Mouse (Mus musculus) forebrain, embryonic 13.5 days (tissue): ENCODE measurements at regions not wholly inside any gene's neighbourhood (a gene's known extent, or its start where the extent isn't known, plus 50 kb on each side); places are given as distances from the start of the nearest gene placed in this dataset.

ENCODE experiments used
- ATAC-seq: fragments of 200-750 bp; cut with Nextera tagmentation; 2 replicates; pipeline ENCODE4 v1.8.0; 2017
- H3K27ac ChIP-seq: fragments of 300-500 bp; sonication (generic); 2 replicates; pipeline ENCODE4 v1.5.1; 2015; ENCODE audit warnings: inconsistent platforms, mild to moderate bottlenecking, moderate library complexity
- H3K27me3 ChIP-seq: fragments of 300-500 bp; sonication (generic); 2 replicates; pipeline ENCODE4 v1.6.1; 2015; ENCODE audit warnings: mild to moderate bottlenecking, inconsistent platforms
- H3K36me3 ChIP-seq: fragments of 300-500 bp; sonication (generic); 2 replicates; pipeline ENCODE4 v1.6.1; 2015; ENCODE audit warnings: mild to moderate bottlenecking, inconsistent platforms; ENCODE audit not compliant: poor library complexity, severe bottlenecking
- H3K4me1 ChIP-seq: fragments of 300-500 bp; sonication (generic); 2 replicates; pipeline ENCODE4 v1.6.1; 2015; ENCODE audit warnings: inconsistent platforms
- H3K4me2 ChIP-seq: fragments of 300-500 bp; sonication (generic); 2 replicates; pipeline ENCODE4 v1.6.1; 2015; ENCODE audit warnings: inconsistent platforms, mild to moderate bottlenecking, moderate library complexity
- H3K4me3 ChIP-seq: fragments of 300-500 bp; sonication (generic); 2 replicates; pipeline ENCODE4 v1.5.1; 2015; ENCODE audit warnings: mild to moderate bottlenecking, inconsistent platforms
- H3K9ac ChIP-seq: fragments of 300-500 bp; sonication (generic); 2 replicates; pipeline ENCODE4 v1.6.1; 2015; ENCODE audit warnings: mild to moderate bottlenecking, inconsistent platforms
- H3K9me3 ChIP-seq: fragments of 300-500 bp; sonication (generic); replicated peaks from 2 replicates; pipeline ENCODE4 v1.6.1; 2016; ENCODE audit warnings: inconsistent platforms
- whole genome bisulfite sequencing: fragments of 180-500 bp; shearing (Covaris S2); methylation state at CpG from one replicate; pipeline ENCODE4 v1.1.7; 2015; 5-methylcytosine and 5-hydroxymethylcytosine counted together

GRCm38 (mm10) chrX:7474831-7475230, 98.6 kb upstream of the Foxp3 start:
- H3K4me3 ChIP-seq = no peak overlapping the region
- no peak overlapping the region for H3K4me2 ChIP-seq
- no peaks in the 10 kb centered on the region for H3K9me3 ChIP-seq
- ATAC-seq = no peak; the same call in 1 of the 2 replicates
- no peaks in the 10 kb centered on the region for H3K27me3 ChIP-seq
- no peak overlapping the region for H3K9ac ChIP-seq
- 67% methylated on average over 2 of the region's 2 CpGs for WGBS
- no peaks in the 10 kb centered on the region for H3K4me1 ChIP-seq
- H3K27ac ChIP-seq = no peak overlapping the region
- H3K36me3 ChIP-seq = no peaks in the 10 kb centered on the region

GRCm38 (mm10) chrX:7473814-7474213, 98.2 kb upstream of the Usp27x start:
- H3K9me3 ChIP-seq = no peaks in the 10 kb centered on the region
- H3K4me3 ChIP-seq = no peak overlapping the region
- H3K36me3 ChIP-seq = no peaks in the 10 kb centered on the region
- no peaks in the 10 kb centered on the region for H3K27me3 ChIP-seq
- H3K4me2 ChIP-seq = no peak overlapping the region
- no peak overlapping the region for H3K27ac ChIP-seq
- WGBS = 27% methylated on average over 2 of the region's 2 CpGs
- ATAC-seq = peak; percentile 71; the same call in 1 of the 2 replicates
- H3K4me1 ChIP-seq = no peaks in the 10 kb centered on the region
- no peak overlapping the region for H3K9ac ChIP-seq

- ATAC-seq = no peak
- Histone ChIP-seq H3K4me3 (no peak overlapping the region), H3K36me3 (no peaks in the 10 kb centered on the region), H3K9me3 (no peaks in the 10 kb centered on the region), H3K9ac (no peak overlapping the region), H3K4me1 (no peaks in the 10 kb centered on the region), H3K27ac (no peak overlapping the region), H3K27me3 (no peaks in the 10 kb centered on the region), H3K4me2 (no peak overlapping the region)
- 73% methylated on average over 1 of the region's 1 CpGs for WGBS
Observed at GRCm38 (mm10) chrX:7469801-7470200, 94.2 kb upstream of the Usp27x start.

DNA sequence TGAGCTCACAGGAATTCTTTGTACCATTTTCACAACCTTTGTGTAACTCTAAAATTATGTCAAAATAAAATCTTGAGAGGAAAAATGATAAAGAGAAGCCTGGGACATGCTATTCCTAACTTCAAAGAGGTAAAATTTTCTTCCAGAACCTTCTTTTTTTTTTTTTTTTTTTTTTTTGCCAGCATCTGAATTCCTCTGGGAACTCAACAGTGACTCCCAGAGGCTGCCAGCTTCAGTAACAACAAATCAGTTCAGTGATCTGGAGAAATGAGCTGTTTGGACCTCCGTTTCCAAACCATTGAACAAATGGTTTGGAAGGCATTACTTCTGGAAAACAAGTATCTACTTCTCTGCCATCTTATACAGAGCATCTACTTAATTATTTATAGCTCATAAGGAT, 92.4 kb upstream of the Usp27x start:
- Histone ChIP-seq H3K4me3 (no peak overlapping the region), H3K4me2 (no peak overlapping the region), H3K9ac (no peak overlapping the region), H3K36me3 (no peaks in the 10 kb centered on the region), H3K27me3 (no peaks in the 10 kb centered on the region), H3K9me3 (no peaks in the 10 kb centered on the region), H3K27ac (no peak overlapping the region), H3K4me1 (no peaks in the 10 kb centered on the region)
- no peak for ATAC-seq
- WGBS = 29% methylated on average over 1 of the region's 1 CpGs

GRCm38 (mm10) chrX:7456851-7457250, 81.2 kb upstream of the Usp27x start:
- no peaks in the 10 kb centered on the region for H3K9me3 ChIP-seq
- H3K4me1 ChIP-seq = no peaks in the 10 kb centered on the region
- ATAC-seq = no peak
- H3K27ac ChIP-seq = no peak overlapping the region
- no peaks in the 10 kb centered on the region for H3K36me3 ChIP-seq
- no peaks in the 10 kb centered on the region for H3K27me3 ChIP-seq
- no peak overlapping the region for H3K9ac ChIP-seq
- WGBS = 82% methylated on average over 4 of the region's 4 CpGs
- H3K4me2 ChIP-seq = no peak overlapping the region
- no peak overlapping the region for H3K4me3 ChIP-seq

DNA sequence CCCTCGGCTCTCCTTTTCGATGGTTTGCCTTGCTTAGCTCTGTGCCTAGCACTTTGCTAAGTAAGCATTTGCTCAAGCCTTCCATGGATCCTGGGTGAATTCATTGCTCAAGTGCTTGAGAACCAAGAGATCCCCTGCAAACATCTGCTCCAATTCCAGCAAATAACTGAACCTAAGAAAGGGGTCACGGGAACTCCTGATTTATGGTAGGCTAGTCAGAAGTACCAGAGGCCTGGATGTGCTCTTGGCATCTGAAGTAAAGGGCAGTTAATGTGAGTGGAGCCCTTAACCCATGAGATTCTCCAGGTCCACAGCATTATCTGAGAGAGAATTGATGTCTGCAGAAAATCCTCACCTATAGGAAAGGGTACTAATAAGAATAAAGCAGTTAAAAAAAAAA, 69.4 kb upstream of the Usp27x start:
- Histone ChIP-seq H3K27ac (no peak overlapping the region), H3K4me3 (no peak overlapping the region), H3K9me3 (no peaks in the 10 kb centered on the region), H3K27me3 (no peaks in the 10 kb centered on the region), H3K4me1 (peaks cover 4% of the 10 kb centered on the region; the same call in 1 of the 2 replicates), H3K9ac (no peak overlapping the region), H3K36me3 (no peaks in the 10 kb centered on the region), H3K4me2 (no peak overlapping the region)
- 77% methylated on average over 3 of the region's 3 CpGs for WGBS
- ATAC-seq = no peak

GRCm38 (mm10) chrX:7444583-7444982, 69.0 kb upstream of the Usp27x start:
- peaks cover 4% of the 10 kb centered on the region; the same call in 1 of the 2 replicates for H3K4me1 ChIP-seq
- 40% methylated on average over 6 of the region's 6 CpGs for WGBS

DNA sequence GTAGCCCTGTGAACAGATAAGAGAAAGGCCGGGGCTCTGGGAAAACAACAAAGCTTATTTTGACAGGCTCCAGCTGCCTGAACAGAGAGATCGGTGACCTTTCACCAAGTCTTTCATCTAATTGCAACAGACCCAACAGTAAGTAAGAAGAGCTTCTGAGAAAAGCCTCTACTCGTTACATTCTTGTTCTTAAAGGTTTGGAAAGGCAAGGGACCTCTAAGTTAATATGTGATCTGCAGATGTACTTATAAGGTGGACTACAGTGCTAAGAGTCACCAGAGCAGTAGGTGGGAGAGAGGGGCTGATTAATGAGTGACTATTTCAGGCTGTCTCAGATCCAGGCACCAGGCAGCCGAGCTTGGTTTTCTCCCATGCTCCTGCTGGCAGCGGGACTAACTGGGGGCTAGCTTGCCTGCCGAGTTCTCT, 68.4 kb upstream of the Usp27x start:
- H3K4me3 ChIP-seq = no peak overlapping the region
- no peak overlapping the region for H3K9ac ChIP-seq
- H3K27me3 ChIP-seq = no peaks in the 10 kb centered on the region
- ATAC-seq = no peak
- H3K36me3 ChIP-seq = no peaks in the 10 kb centered on the region
- no peak overlapping the region for H3K4me2 ChIP-seq
- H3K9me3 ChIP-seq = no peaks in the 10 kb centered on the region
- 27% methylated on average over 6 of the region's 6 CpGs for WGBS
- no peak overlapping the region for H3K27ac ChIP-seq
- H3K4me1 ChIP-seq = peaks cover 4% of the 10 kb centered on the region; the same call in 1 of the 2 replicates

More at GRCm38 (mm10) chrX:7444583-7444982, 69.0 kb upstream of the Usp27x start:
- no peak overlapping the region for H3K4me2 ChIP-seq
- no peak overlapping the region for H3K4me3 ChIP-seq
- no peaks in the 10 kb centered on the region for H3K36me3 ChIP-seq
- H3K27me3 ChIP-seq = no peaks in the 10 kb centered on the region
- no peak for ATAC-seq
- no peak overlapping the region for H3K27ac ChIP-seq
- no peaks in the 10 kb centered on the region for H3K9me3 ChIP-seq
- H3K9ac ChIP-seq = no peak overlapping the region

DNA sequence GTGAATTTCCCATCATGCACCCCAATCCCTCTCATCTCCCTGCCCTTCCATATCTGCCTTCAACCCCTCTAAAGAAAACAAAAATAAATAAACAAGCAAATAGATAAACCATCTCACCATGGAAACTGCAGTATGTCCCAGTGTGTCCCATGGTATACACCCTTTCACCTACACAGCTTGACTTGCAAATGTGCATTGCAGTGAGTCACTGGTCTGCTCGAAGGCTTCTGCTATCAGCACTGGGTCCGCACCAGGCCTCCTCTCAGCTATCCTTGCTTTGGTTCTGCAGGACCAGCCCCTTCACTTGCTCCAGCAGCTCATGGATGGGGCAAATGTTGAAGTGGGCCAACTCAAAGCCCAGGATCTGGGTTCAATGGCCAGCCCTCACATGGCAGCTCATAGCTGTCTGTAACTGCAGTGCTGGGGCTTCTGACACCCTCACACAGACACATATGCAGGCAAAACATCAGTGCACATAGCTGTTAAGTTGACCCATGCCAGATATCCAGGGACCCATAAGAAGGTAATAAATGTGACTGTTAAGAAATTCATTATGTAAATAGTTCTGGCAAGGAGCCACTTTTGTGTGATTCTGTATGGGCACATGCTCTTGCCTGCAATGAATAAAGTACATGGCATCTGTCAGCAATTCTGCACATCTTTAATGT, 59.9 kb upstream of the Usp27x start:
- WGBS = 83% methylated on average over 2 of the region's 2 CpGs
- no peaks in the 10 kb centered on the region for H3K36me3 ChIP-seq
- no peak overlapping the region for H3K9ac ChIP-seq
- H3K4me1 ChIP-seq = no peaks in the 10 kb centered on the region
- no peak overlapping the region for H3K4me2 ChIP-seq
- ATAC-seq = no peak
- no peak overlapping the region for H3K27ac ChIP-seq
- no peaks in the 10 kb centered on the region for H3K27me3 ChIP-seq
- no peak overlapping the region for H3K4me3 ChIP-seq
- H3K9me3 ChIP-seq = no peaks in the 10 kb centered on the region

GRCm38 (mm10) chrX:7434268-7434667, 58.6 kb upstream of the Usp27x start:
- no peak for ATAC-seq
- WGBS = 78% methylated on average over 2 of the region's 2 CpGs
- Histone ChIP-seq H3K36me3 (no peaks in the 10 kb centered on the region), H3K4me1 (peaks cover 3% of the 10 kb centered on the region), H3K27ac (no peak overlapping the region), H3K4me3 (no peak overlapping the region), H3K4me2 (no peak overlapping the region), H3K9ac (no peak overlapping the region), H3K9me3 (no peaks in the 10 kb centered on the region), H3K27me3 (no peaks in the 10 kb centered on the region)

- Histone ChIP-seq H3K27ac (no peak overlapping the region), H3K4me1 (peaks cover 16% of the 10 kb centered on the region), H3K4me3 (no peak overlapping the region), H3K9ac (no peak overlapping the region), H3K27me3 (no peaks in the 10 kb centered on the region), H3K36me3 (no peaks in the 10 kb centered on the region), H3K9me3 (no peaks in the 10 kb centered on the region), H3K4me2 (no peak overlapping the region)
- 80% methylated on average over 1 of the region's 1 CpGs for WGBS
- ATAC-seq = no peak
Observed at GRCm38 (mm10) chrX:7430456-7430855, 54.8 kb upstream of the Usp27x start.

GRCm38 (mm10) chrX:7429524-7429865, 53.9 kb upstream of the Usp27x start:
- Histone ChIP-seq H3K27ac (peak overlapping the region; percentile 63), H3K9me3 (no peaks in the 10 kb centered on the region), H3K4me1 (peaks cover 16% of the 10 kb centered on the region), H3K4me2 (peak overlapping the region; percentile 33; the same call in 1 of the 2 replicates), H3K27me3 (no peaks in the 10 kb centered on the region), H3K36me3 (no peaks in the 10 kb centered on the region), H3K9ac (no peak overlapping the region), H3K4me3 (no peak overlapping the region)
- ATAC-seq = peak; percentile 29
- 13% methylated on average over 5 of the region's 5 CpGs for WGBS
